Mouse (Mus musculus) brain, embryonic 18.5 days (tissue): Measurements from ENCODE around the gene Tmem120a.

Experiments
- DNase-seq: peaks from one replicate; pipeline ENCODE4 v3.0.0-alpha.2; 2012; ENCODE audit warnings: low read depth, low spot score

The Tmem120a gene

GRCm38 (mm10) chr5:135733071-135733470, 11.2 kb downstream of the Tmem120a start:
- no peak for DNase-seq

- DNase-seq = no peak
Observed at GRCm38 (mm10) chr5:135731322-135731721, 12.9 kb downstream of the Tmem120a start.

GRCm38 (mm10) chr5:135730916-135731315, 13.3 kb downstream of the Tmem120a start:
- DNase-seq = no peak

- no peak for DNase-seq
Observed at GRCm38 (mm10) chr5:135730278-135730677, 14.0 kb downstream of the Tmem120a start.

GRCm38 (mm10) chr5:135729351-135729750, 14.9 kb downstream of the Tmem120a start:
- no peak for DNase-seq

- no peak for DNase-seq
Observed at GRCm38 (mm10) chr5:135728361-135728760, 15.9 kb downstream of the Tmem120a start.

GRCm38 (mm10) chr5:135727871-135728270, 16.4 kb downstream of the Tmem120a start:
- no peak for DNase-seq

GRCm38 (mm10) chr5:135726641-135727346, 17.5 kb downstream of the Tmem120a start:
- DNase-seq = no peak

GRCm38 (mm10) chr5:135725991-135726390, 18.3 kb downstream of the Tmem120a start:
- no peak for DNase-seq

GRCm38 (mm10) chr5:135725391-135725841, 18.8 kb downstream of the Tmem120a start:
- no peak for DNase-seq

- DNase-seq = no peak
Observed at GRCm38 (mm10) chr5:135724536-135725322, 19.5 kb downstream of the Tmem120a start.

GRCm38 (mm10) chr5:135723165-135723751, 21.0 kb downstream of the Tmem120a start:
- DNase-seq = no peak

- DNase-seq = no peak
Observed at GRCm38 (mm10) chr5:135722121-135722520, 22.1 kb downstream of the Tmem120a start.

- no peak for DNase-seq
Observed at GRCm38 (mm10) chr5:135721076-135721475, 23.2 kb downstream of the Tmem120a start.

- no peak for DNase-seq
Observed at GRCm38 (mm10) chr5:135720121-135720520, 24.1 kb downstream of the Tmem120a start.

- DNase-seq = no peak
Observed at GRCm38 (mm10) chr5:135719586-135720120, 24.6 kb downstream of the Tmem120a start.

- DNase-seq = no peak
Observed at GRCm38 (mm10) chr5:135715624-135716023, 28.6 kb downstream of the Tmem120a start.

- no peak for DNase-seq
Observed at GRCm38 (mm10) chr5:135713441-135714218, 30.6 kb downstream of the Tmem120a start.

- DNase-seq = no peak
Observed at GRCm38 (mm10) chr5:135712803-135713202, 31.4 kb downstream of the Tmem120a start.

GRCm38 (mm10) chr5:135711582-135712355, 32.5 kb downstream of the Tmem120a start:
- DNase-seq = no peak
